Mouse (Mus musculus) granulocyte monocyte progenitor cell, adult 5-6 weeks (primary cell): ENCODE results near the gene Kalrn. TPM values are rescaled to one million over a fixed set of nuclear protein-coding genes. Genes with fewer than 3 reads are reported as not detected.
A peak's percentile ranks its signal among the peaks of the same experiment; 100 is the strongest.

Experiments
- ATAC-seq: replicated peaks from 2 replicates; pipeline ENCODE4 v1.8.0; 2016; ENCODE audit warnings: mild to moderate bottlenecking, moderate TSS enrichment, inconsistent platforms; ENCODE audit not compliant: poor library complexity, severe bottlenecking
- total RNA-seq, 2 experiments: library from RNA; stranded (forward) in 1 of 2; stranded (reverse) in 1 of 2; fragments of 200-712, 200-1000 nt in 1 of 2; fragments of >200 nt in 1 of 2; fragmentation: Nextera tagmentation in 1 of 2; gene quantifications; 2 replicates each; pipeline ENCODE4 v1.2.3; 2014 to 2017

Gene Kalrn
- total RNA-seq, 2 experiments from 2014 or later, result 3.6 to 3.8 TPM

- no peak for ATAC-seq
Measured at GRCm38 (mm10) chr16:34279654-34280383, 293.5 kb downstream of the Kalrn start.

DNA sequence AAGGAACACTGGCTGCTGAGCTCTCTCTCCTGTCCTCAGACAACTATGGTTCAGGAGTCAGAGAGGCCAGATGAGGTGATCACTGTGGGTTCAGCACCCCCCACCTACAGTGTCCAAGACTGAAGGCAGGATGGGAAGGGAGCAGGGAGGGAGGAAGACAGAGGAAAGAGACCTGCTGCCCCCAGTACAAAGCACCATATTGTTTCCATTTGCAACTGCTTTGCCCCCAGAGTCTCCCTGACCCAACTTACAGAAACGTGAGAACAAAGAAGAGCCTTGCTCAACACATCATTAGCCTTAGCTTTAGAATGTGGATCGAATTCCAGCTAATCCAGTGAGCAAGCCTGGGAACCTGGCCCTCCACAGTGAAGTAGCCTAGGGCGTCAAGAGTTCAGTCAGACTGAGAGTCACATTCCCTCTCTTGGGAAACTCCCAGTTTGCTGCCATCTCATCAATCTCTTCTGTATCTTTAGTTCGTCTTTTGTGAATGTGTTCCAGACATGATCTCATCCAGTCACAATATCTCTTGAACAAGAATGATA is 295.0 kb downstream of the Kalrn start:
- no peak for ATAC-seq

DNA sequence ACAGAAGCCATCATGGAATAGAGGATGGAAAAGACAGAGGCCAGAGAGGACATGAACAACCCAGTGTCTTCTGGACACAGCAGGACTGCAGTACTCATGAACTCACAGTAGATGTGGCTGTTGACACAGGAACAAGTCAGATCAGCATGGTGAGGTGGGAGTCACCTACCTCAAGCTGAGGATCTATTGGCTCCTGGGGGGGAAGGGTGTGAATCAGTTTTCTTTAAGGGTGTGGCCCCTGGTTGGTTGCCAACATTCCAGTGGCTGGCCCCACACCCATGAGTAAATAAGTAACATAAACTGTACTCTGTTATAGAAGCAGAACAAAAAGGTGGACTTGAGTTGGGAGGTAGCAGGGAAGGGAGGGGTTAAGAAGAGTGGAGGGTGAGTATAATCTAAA is 298.7 kb downstream of the Kalrn start:
- no peak for ATAC-seq

- ATAC-seq, result no peak
Measured at GRCm38 (mm10) chr16:34271476-34271875, 301.9 kb downstream of the Kalrn start.

DNA sequence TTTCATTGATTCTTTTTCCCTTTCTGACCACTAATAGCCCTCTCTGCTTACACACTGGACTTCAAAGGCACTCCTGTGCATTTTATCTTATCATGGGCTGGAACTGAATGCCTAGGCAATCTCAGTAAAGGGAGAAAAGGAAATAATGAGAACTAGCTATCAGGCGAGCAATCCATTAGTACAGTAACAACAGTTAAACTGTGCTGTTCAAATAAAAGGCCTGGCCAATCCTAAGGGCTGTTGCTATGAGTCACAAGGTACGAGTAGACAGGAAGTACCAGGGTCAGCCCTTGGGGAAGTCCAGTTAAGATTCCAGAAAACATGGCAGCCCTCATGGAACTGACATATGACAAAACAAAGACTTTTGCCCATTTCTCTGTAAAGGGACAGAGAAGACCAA is 302.7 kb downstream of the Kalrn start:
- no peak for ATAC-seq

- ATAC-seq, result no peak
Measured at GRCm38 (mm10) chr16:34269642-34270041, 303.7 kb downstream of the Kalrn start.

- ATAC-seq, result no peak
Measured at GRCm38 (mm10) chr16:34267751-34268150, 305.6 kb downstream of the Kalrn start.

DNA sequence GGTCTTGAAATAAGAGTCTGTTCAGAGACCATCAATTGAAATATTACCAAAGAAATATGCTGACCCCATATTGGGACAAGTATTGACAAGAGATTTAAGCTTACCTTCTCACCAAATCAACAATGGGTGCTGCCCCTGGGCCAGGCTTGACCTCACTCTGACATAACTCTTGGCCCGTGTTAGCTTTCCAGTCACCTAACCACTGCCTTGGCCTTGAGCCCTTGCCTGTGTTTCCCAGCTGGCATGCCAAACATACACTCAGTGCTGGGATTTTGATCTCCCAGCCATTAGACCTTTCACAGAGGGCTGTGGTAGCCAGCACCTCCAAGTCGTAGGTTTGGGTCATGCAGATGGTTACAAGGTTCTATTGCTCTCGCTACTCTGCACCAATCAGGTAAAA is 308.7 kb downstream of the Kalrn start:
- ATAC-seq, result no peak

GRCm38 (mm10) chr16:34262731-34263460 is 310.4 kb downstream of the Kalrn start:
- no peak for ATAC-seq

DNA sequence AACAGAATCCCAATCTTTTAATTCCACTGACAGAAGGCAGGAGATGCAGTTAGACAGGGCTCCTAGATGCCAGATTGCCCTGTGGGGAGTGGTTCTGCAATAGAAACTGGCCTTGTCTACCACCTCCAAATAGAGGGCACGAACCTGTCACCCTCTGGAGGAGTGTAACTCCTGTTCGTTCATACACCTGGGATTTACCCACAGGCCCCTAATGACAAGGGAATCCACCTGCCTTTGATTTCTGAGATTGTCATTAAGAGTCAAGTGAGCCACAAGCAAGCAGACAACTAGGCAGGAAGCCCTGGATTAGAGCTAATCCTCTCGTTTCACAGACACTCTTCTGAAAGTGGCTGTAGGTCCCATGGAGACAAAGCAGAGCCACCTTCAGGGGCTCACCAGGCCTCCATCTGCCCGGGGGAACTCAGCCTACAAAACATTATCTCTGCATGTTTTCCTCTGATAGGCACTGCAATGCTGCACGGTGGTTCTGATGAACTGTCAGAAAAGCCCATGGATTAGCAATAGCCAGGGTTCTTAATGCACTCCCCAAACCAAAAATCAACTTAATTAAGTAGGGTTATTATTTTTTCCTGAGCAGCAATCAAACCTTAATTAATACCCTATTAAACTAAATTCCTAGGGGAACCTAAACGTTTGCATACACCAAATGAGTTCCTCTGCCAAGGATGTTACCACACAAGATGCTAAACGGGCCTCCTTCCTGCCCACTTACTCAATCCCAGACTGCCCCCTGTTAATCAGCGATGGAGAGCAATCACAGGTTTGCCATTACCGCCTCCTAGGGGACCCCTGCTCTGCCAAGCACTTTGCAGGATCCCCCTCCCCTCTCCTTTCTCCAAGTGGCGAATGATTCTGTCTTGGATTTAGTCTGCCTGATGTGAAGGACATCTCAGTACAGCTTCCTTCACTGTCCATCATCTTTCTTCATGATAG is 312.1 kb downstream of the Kalrn start:
- ATAC-seq, result no peak

DNA sequence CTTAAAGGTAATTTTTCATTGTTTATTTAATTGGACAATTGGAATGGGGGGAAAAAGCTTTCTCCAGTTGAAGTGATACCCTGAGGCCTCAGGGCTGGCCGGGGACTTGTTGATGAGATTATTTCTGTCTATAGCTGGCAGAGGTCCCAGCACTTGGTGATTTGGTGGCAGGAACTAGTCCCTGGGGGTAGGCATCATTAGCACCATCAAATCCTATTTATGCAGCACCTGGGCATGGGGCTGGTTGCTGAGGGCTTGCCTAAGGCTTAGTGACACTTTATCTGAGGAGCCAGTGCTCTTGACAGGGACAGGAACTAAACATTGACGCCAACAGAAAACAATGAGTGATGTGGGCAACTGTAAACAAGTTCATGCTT is 318.7 kb downstream of the Kalrn start:
- ATAC-seq, result no peak

DNA sequence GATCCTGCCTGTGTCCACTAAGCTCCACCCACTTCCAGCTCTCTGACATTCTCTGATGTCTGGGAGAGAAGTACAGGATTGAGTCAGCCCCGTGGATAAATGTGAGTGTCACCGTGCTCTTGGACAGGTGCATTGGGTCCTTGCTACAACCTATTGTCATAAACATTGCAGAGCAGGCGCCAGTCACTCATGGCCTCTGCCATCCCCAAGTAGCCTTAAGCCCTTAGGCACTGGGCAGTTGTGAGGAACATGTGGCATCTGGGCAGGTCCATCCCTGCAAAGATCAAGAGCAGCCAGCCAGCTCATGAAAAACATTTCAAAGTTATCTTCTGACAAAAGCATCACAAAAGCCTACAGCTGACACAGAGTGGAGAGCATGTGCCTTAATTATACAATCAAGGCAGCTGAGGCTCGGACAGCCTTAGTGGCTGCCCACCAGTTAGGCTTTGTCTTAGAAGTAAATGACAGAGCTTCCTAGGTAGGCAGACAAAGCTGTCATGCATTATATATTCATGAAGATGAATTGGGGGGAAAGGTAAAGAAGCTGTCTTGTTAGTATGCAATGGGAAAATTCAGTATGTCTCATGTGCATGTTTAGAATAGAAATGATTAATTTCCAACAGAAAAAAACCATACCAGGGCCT is 319.2 kb downstream of the Kalrn start:
- ATAC-seq, result no peak

- no peak for ATAC-seq
Measured at GRCm38 (mm10) chr16:34252670-34253069, 320.7 kb downstream of the Kalrn start.

- peak; percentile 84 for ATAC-seq
Measured at GRCm38 (mm10) chr16:34248256-34248655, 325.1 kb downstream of the Kalrn start.

DNA sequence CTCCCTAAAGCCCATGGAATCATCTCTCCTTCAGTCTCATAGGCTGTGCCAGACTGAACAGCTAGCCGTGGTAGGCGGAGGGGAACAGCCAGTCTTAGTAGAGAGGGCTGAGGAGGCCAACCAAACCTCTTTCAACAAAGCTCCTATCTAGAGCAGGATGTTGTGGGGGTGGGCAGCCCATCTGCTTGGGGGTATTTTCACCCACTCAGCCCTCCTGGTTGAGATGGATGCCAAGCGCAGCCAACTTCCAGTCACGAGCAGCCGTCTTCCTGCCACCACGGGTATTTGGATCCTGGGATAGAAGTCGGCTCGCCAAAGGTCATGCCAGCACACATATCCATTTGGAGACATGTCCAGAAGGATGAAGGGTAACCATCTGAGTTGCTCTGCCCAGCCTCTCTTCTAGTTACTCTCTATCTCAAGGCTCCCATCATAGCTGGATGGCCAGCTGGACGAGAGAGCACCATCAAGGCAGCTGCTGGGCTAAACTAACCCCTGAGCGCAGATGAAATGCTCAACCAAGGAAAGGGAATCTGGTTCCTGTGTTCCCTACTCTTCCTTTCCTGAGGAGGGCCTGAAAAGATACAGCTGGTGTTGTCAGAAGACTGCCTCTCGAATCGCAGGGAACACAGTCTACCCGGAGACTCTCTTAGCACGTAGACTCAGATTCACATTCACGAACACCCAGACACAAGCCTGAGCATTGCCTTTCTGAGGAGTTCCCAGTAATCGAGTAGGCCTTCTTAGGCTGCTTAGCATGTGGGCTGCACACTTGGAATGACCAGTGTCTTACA is 331.2 kb downstream of the Kalrn start:
- no peak for ATAC-seq

DNA sequence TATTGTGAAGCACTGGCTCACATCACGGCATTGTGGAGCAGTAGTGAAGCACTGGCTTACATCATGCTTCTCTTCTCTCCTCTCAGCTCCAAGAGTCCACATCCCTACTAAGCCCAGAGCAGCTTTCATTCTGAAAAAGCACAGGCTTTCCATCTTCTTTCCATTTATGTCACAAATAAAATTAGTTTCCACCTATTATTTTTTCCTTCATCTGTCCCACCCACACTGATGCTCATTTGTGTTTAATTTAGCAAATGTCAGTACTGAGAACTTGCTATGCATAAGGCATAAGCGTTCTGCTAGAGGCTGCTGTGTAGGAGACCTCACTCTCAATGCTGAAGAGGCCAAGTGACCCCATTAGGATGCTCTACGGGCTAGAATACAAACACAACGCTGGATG is 333.7 kb downstream of the Kalrn start:
- no peak for ATAC-seq

DNA sequence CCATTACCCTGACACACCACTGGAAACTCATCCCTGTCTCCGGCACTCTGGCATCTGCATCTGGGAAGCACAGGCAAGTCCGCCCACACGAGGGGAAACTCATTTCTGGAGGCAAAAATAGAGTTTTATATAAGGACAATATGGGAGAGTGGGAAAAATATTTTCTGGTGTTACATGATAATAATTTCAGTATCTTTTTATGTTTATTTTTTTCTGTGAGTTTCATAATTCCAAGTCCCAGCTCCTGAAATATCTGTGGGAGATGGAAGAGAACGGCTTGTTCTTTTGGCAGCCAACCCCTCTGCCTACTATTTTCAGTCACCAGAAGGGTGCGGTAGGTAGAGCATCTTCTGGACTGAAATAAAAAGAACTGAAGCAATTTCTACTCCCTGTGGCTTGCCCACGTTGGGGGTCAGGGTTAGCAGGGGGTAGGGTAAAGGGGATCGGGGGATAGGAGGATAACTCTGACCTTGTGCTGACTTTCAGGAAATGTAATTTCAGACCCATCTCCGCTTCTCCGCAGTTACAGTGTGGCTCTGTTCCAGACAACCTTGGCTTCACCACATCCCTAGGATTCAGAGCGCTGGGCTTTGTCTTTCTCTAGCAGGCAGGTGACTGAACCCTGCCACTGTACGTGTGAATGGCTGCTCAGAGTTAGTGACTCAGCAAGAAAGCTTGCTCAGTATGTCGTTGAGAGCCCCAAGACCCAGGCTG is 336.3 kb downstream of the Kalrn start:
- no peak for ATAC-seq

GRCm38 (mm10) chr16:34235086-34235485 is 338.2 kb downstream of the Kalrn start:
- ATAC-seq, result no peak

GRCm38 (mm10) chr16:34231952-34232351 is 341.4 kb downstream of the Kalrn start:
- ATAC-seq, result no peak
